Mouse (Mus musculus) cerebellum, postnatal 4 days (tissue): ENCODE results near the gene Gm44965.

Experiments
- DNase-seq, 2 experiments: peaks; one replicate each; pipeline ENCODE4 v3.0.0; 2022; ENCODE audit warnings: low spot score in 2 of 2, mixed read lengths in 1 of 2

The Gm44965 gene

GRCm38 (mm10) chr6:48593158-48594042 lies at the start of gene Gm44965, which contains the start of gene Repin1:
Gm44965 (plus strand) TSS chr6:48593941.
Repin1 (plus strand) TSS chr6:48593883.
- peak; percentile 93 to 97 for DNase-seq

- no peak for DNase-seq
These were observed 48.5 kb upstream of the Gm44965 start for GRCm38 (mm10) chr6:48545251-48545650.

- peak in 1 of 2 experiments; percentile 39 for DNase-seq
These were observed 47.5 kb upstream of the Gm44965 start for GRCm38 (mm10) chr6:48546271-48546670.

GRCm38 (mm10) chr6:48546858-48547257 lies 46.9 kb upstream of the Gm44965 start:
- DNase-seq, result no peak

GRCm38 (mm10) chr6:48548314-48548713 lies 45.4 kb upstream of the Gm44965 start:
- DNase-seq, result no peak

- no peak for DNase-seq
These were observed 40.8 kb upstream of the Gm44965 start for GRCm38 (mm10) chr6:48552918-48553317.

GRCm38 (mm10) chr6:48553819-48554218 lies 39.9 kb upstream of the Gm44965 start:
- no peak for DNase-seq

- peak; percentile 92 to 98 for DNase-seq
These were observed 39.2 kb upstream of the Gm44965 start, which contains the start of gene Lrrc61 for GRCm38 (mm10) chr6:48554280-48555103. Lrrc61 (plus strand) TSS chr6:48554796.

GRCm38 (mm10) chr6:48555104-48555890 lies 38.4 kb upstream of the Gm44965 start:
- peak in 1 of 2 experiments; percentile 45 for DNase-seq

GRCm38 (mm10) chr6:48555956-48556355 lies 37.8 kb upstream of the Gm44965 start:
- DNase-seq, result no peak

GRCm38 (mm10) chr6:48565693-48566310 lies 27.9 kb upstream of the Gm44965 start:
- DNase-seq, result no peak

GRCm38 (mm10) chr6:48566312-48566711 lies 27.4 kb upstream of the Gm44965 start:
- no peak for DNase-seq

- peak in 1 of 2 experiments; percentile 23 for DNase-seq
These were observed 25.4 kb upstream of the Gm44965 start for GRCm38 (mm10) chr6:48568036-48568984.

- DNase-seq, result no peak
These were observed 24.5 kb upstream of the Gm44965 start for GRCm38 (mm10) chr6:48569065-48569807.

- DNase-seq, result no peak
These were observed 21.7 kb upstream of the Gm44965 start for GRCm38 (mm10) chr6:48572014-48572413.

- no peak for DNase-seq
These were observed 21.1 kb upstream of the Gm44965 start, which contains the start of gene Rarres2 for GRCm38 (mm10) chr6:48572572-48573061. Rarres2 (minus strand) TSS chr6:48572789.

GRCm38 (mm10) chr6:48573280-48573679 lies 20.5 kb upstream of the Gm44965 start:
- no peak for DNase-seq

- DNase-seq, result no peak
These were observed 19.8 kb upstream of the Gm44965 start for GRCm38 (mm10) chr6:48573981-48574380.

- DNase-seq, result no peak
These were observed 15.0 kb upstream of the Gm44965 start for GRCm38 (mm10) chr6:48578736-48579135.
